Mouse (Mus musculus) cerebellum, adult 11 months (tissue): ENCODE measurements around the gene Lyrm9.
"Not testable (repeated sequence)": the region's sequence is repeated elsewhere in the genome, so short reads cannot be mapped to it uniquely, and the experiment has no call there.

Experiments
- DNase-seq: peaks from one replicate; pipeline ENCODE4 v3.0.0; 2022

Gene Lyrm9

GRCm38 (mm10) chr11:78852529-78852928, 26.1 kb downstream of the Lyrm9 start:
- DNase-seq: no peak

DNA sequence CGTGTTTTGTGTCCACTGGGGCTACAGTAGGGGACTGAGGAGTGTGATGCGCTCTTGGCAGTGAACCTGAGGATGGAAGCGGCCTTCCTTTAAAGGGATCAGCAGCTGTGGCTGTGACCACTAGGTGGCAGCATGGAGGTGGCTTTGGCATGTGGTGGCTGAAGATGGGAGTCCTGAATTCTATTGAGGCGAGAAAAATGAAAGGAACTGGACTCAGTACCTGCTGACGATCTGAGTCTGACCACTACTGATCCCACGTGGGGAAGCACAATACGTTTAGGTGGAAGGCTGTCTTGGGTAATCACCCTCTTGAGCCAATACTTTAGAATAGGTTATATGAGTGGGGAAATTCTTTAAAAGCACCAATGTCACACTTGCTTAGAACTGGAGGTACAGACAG, 29.9 kb downstream of the Lyrm9 start:
- peak; percentile 68 for DNase-seq

- no peak for DNase-seq
Observed at GRCm38 (mm10) chr11:78857611-78858010, 31.2 kb downstream of the Lyrm9 start.

DNA sequence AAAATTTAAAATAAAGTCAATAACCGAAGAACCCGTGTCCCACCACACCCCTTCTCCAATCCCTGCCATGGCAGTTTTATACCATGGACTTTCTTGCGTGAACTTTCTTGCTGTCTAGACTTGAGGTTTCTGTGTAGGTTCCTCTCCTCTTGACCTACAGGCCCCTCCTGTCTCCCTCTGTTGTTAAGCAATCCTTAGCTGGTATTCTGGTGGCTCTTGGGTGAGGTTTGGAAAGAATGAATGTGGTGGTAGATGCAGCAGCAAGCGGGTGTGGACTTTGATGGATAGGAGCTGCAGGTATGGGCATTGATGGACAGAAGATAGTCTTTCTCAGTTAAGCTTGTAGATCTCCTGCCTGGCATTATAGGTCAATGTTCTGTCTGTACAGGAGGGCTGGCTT, 37.5 kb downstream of the Lyrm9 start:
- no peak for DNase-seq

GRCm38 (mm10) chr11:78864567-78865278, 38.3 kb downstream of the Lyrm9 start:
- DNase-seq: no peak

DNA sequence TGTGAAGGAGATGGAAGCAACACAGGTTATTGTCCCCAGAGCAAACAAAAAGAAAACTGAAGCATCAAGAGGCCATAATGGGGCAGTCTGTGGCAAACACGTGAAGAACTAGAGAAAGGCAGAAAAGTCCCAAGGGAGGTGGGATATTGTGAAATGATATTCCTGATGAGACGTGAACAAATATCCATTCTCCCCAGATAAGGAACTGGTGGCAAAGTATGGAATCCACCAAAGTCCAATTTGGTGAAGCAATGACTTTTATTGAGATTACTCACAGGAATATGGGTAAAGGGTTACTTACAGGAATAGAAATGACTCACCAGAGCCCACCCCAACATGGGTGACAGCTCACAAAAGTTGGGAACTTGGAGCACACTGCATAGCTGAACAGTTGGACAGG, 38.9 kb downstream of the Lyrm9 start:
- no peak for DNase-seq

GRCm38 (mm10) chr11:78866486-78866885, 40.1 kb downstream of the Lyrm9 start:
- no peak for DNase-seq

DNA sequence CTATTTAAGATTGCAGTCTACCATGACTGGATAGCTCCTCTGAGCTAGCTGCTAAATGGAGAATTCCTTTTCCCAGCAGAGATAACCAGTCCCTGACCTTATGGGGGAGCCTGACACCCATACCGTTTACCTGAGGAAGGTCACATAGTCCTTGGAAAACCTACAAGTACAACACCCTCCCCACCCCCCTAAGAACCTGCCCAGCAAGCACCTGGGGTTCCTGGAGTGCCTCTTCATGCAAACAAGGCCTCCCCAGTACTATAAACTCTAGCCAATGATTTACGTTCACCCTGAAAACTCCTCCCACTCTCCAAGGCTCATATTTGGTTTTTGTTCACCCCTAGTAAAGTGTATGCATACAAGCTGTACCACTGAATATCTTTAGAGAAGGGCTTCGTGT, 41.3 kb downstream of the Lyrm9 start:
- no peak for DNase-seq

DNA sequence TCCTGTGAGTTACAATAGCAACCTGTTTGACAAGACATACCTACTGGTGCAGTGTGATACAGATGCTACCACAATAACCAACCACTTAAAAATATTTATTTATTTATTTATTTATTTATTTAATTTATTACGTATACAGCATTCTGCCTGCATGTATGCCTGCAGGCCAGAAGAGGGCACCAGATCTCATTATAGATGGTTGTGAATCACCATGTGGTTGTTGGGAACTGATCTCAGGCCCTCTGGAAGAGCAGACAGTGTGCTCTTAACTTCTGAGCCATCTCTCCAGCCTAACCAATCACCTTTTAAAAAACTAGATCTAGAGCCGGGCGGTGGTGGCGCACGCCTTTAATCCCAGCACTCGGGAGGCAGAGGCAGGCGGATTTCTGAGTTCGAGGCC, 42.8 kb downstream of the Lyrm9 start:
- DNase-seq: not testable (repeated sequence)

DNA sequence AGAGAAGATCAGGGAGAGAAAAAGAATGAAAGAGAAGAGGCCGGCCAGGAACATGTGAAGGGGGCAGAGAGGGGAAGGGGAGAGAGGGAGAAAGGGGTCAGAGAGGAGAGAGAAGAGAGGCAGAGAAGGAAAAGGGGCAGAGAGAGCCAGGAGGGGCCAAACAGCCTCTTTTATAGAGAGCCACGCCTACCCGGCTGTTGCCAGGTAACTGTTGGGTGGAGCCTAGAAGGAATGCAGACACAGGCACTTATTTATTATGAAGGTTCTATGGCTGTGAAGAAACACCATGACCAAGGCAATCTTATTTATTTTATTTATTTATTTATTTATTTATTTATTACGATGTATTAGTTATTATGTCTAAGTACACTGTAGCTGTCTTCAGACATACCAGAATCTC, 44.5 kb downstream of the Lyrm9 start:
- DNase-seq: no peak

- DNase-seq: no peak
Observed at GRCm38 (mm10) chr11:78872782-78873181, 46.4 kb downstream of the Lyrm9 start.

DNA sequence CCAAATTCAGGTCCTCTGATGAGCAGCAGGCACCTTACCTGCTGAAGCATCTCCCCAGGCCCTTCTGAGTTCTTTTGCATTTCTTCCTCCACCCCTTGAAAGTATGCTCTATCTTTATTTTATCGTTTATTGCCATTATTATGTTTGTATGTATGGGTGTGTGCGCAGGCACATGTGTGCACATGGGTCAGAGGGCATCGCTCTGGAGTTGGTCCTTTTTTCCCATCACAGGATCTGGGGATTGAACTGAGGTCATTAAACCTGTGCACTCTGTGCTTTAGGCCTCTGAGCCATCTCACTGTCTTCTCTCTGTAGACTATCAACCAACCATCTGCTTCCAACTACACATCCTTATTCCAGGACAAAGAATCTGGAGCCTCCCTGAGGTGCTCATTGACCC, 53.3 kb downstream of the Lyrm9 start:
- DNase-seq: no peak

- DNase-seq: no peak
Observed at GRCm38 (mm10) chr11:78886693-78887092, 60.3 kb downstream of the Lyrm9 start.

DNA sequence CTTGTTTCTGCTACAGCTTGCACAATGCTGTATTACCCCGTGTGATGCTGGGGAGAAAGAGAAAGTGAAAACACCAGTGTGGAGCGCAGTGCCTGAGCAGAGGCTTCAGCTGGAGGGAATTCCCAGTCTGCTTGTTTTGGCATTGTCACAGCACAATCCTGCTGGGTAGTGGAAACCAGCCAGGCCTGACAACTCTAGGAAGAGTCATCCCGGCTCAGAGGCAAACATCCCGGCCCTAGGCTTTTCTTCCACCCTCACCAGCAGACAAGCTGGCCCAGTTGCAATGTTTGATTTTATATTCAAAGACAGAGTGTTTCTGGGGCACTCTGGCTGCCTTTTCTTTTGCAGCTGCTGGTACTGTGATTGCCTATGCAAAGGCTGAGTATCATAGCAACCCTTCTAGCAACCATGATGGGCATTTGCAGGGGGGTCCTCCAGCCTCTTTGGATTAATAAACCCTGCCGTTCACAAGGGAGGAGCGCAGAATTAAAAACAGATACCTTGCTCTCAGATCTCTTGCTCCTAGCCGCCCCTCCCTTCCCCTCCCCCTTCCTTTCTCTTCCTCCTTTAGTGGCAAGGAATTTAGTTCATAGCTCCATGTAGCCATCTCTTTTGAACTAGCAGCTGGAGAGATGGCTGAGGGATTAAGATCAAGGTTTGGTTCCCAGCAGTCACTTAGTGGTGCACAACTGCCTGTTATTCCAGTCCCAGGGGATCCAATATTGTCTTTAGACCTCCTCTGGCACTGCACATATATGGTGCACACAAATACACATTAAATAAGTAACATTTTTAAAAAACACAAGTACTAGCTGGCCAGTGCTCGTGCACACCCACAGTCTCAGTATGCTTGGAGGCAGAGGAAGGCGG, 61.0 kb downstream of the Lyrm9 start:
- DNase-seq: peak; percentile 47

DNA sequence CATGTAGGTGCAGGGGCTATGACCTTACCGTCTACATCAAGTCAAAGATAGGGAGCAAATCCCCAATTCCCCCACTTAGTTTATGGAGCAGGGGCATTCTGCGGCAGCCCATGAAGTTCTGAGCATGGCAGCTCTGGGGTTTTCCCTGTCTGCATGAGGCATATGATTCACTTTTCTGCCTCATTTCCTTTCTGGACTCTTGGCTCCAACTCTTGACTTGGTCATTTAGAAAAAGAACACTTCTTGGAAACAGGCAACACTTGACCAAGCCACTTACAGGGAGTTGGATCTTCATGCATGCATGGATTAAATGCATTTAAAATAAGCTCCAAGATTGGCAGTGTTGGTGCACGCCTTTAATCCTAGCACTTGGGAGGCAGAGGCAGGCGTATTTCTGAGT, 62.8 kb downstream of the Lyrm9 start:
- no peak for DNase-seq
